Mouse (Mus musculus) liver, embryonic 16.5 days (tissue): Measurements from ENCODE around the gene Psmb1. TPM values are rescaled to one million over a fixed set of nuclear protein-coding genes. Genes with fewer than 3 reads are reported as not detected.
A peak's percentile ranks its signal among the peaks of the same experiment; 100 is the strongest.

Source experiments
- ATAC-seq: fragments of 200-750 bp; cut with Nextera tagmentation; 2 replicates; pipeline ENCODE4 v1.8.0; 2017; ENCODE audit warnings: low read depth, mild to moderate bottlenecking, moderate number of reproducible peaks, moderate library complexity
- H3K27ac ChIP-seq: fragments of 300-500 bp; sonication (generic); 2 replicates; pipeline ENCODE4 v1.5.1; 2014; ENCODE audit warnings: mild to moderate bottlenecking, low read length
- H3K27me3 ChIP-seq: fragments of 300-500 bp; sonication (generic); 2 replicates; pipeline ENCODE4 v1.6.1; 2014; ENCODE audit warnings: low read depth, low read length, mixed read lengths; ENCODE audit not compliant: control insufficient read depth, insufficient read depth
- H3K36me3 ChIP-seq: fragments of 300-500 bp; sonication (generic); 2 replicates; pipeline ENCODE4 v1.6.1; 2014; ENCODE audit warnings: mild to moderate bottlenecking; ENCODE audit not compliant: control insufficient read depth, insufficient read depth
- H3K4me1 ChIP-seq: fragments of 300-500 bp; sonication (generic); 2 replicates; pipeline ENCODE4 v1.6.1; 2014; ENCODE audit warnings: low read depth, low read length, mixed read lengths; ENCODE audit not compliant: control insufficient read depth
- H3K4me2 ChIP-seq: fragments of 300-500 bp; sonication (generic); 2 replicates; pipeline ENCODE4 v1.6.1; 2014; ENCODE audit warnings: low read depth, low read length, mixed read lengths
- H3K4me3 ChIP-seq: fragments of 300-500 bp; sonication (generic); 2 replicates; pipeline ENCODE4 v1.5.1; 2014; ENCODE audit warnings: low read depth, mild to moderate bottlenecking, low read length
- H3K9ac ChIP-seq: fragments of 300-500 bp; sonication (generic); 2 replicates; pipeline ENCODE4 v1.6.1; 2014; ENCODE audit warnings: low read depth, low read length
- H3K9me3 ChIP-seq: fragments of 300-500 bp; sonication (generic); replicated peaks from 2 replicates; pipeline ENCODE4 v1.6.1; 2016; ENCODE audit warnings: low read length; ENCODE audit not compliant: control insufficient read depth
- WGBS: fragments of 180-500 bp; shearing (Covaris S2); extraction: QIAGEN DNeasy Blood & Tissue Kit; methylation state at CpG from one replicate; pipeline ENCODE4 v1.1.7; 2014; ENCODE audit not compliant: insufficient replicate concordance; 5-methylcytosine and 5-hydroxymethylcytosine counted together
- polyA plus RNA-seq: library from polyadenylated mRNA; unstranded; fragments of >200 nt; fragmentation: Nextera tagmentation; extraction: Ambion mirVana; gene quantifications from 2 replicates; pipeline ENCODE4 v1.2.1, GENCODE M21; 2015

The Psmb1 gene
- polyA plus RNA-seq, 1 experiment from 2014 or later = 108 TPM

- 62% methylated on average over 5 of the region's 5 CpGs for WGBS
- H3K27me3 ChIP-seq = no peaks in the 10 kb centered on the region
- H3K4me2 ChIP-seq = no peak overlapping the region
- H3K4me1 ChIP-seq = no peaks in the 10 kb centered on the region; the same call in 1 of the 2 replicates
- no peaks in the 10 kb centered on the region for H3K36me3 ChIP-seq
- H3K9ac ChIP-seq = no peak overlapping the region
- ATAC-seq = no peak
- H3K4me3 ChIP-seq = no peak overlapping the region
- H3K9me3 ChIP-seq = no peaks in the 10 kb centered on the region
- H3K27ac ChIP-seq = no peak overlapping the region
Measured at GRCm38 (mm10) chr17:15447831-15448230, 51.7 kb downstream of the Psmb1 start.

GRCm38 (mm10) chr17:15445421-15445820 is 54.1 kb downstream of the Psmb1 start:
- 67% methylated on average over 3 of the region's 3 CpGs for WGBS
- Histone ChIP-seq H3K36me3 (no peaks in the 10 kb centered on the region), H3K9me3 (no peaks in the 10 kb centered on the region), H3K4me1 (peaks cover 5% of the 10 kb centered on the region; the same call in 1 of the 2 replicates), H3K4me2 (no peak overlapping the region), H3K27ac (no peak overlapping the region), H3K9ac (no peak overlapping the region), H3K4me3 (no peak overlapping the region), H3K27me3 (no peaks in the 10 kb centered on the region)
- no peak for ATAC-seq

- Histone ChIP-seq H3K4me2 (no peak overlapping the region), H3K27me3 (no peaks in the 10 kb centered on the region), H3K4me1 (peaks cover 9% of the 10 kb centered on the region; the same call in 1 of the 2 replicates), H3K9me3 (no peaks in the 10 kb centered on the region), H3K4me3 (no peak overlapping the region), H3K9ac (no peak overlapping the region), H3K36me3 (no peaks in the 10 kb centered on the region), H3K27ac (no peak overlapping the region)
- ATAC-seq = peak; percentile 55
- 28% methylated on average over 11 of the region's 11 CpGs for WGBS
Measured at GRCm38 (mm10) chr17:15440463-15441121, 59.0 kb downstream of the Psmb1 start.

GRCm38 (mm10) chr17:15440067-15440462 is 59.5 kb downstream of the Psmb1 start:
- no peak for ATAC-seq
- no peaks in the 10 kb centered on the region for H3K9me3 ChIP-seq
- H3K4me2 ChIP-seq = no peak overlapping the region
- no peaks in the 10 kb centered on the region for H3K36me3 ChIP-seq
- WGBS = 37% methylated on average over 8 of the region's 8 CpGs
- no peak overlapping the region for H3K9ac ChIP-seq
- peaks cover 9% of the 10 kb centered on the region; the same call in 1 of the 2 replicates for H3K4me1 ChIP-seq
- H3K27me3 ChIP-seq = no peaks in the 10 kb centered on the region
- H3K4me3 ChIP-seq = no peak overlapping the region
- no peak overlapping the region for H3K27ac ChIP-seq

GRCm38 (mm10) chr17:15434748-15435147 is 64.8 kb downstream of the Psmb1 start:
- 29% methylated on average over 3 of the region's 3 CpGs for WGBS
- Histone ChIP-seq H3K27me3 (no peaks in the 10 kb centered on the region), H3K4me3 (no peak overlapping the region), H3K36me3 (peaks cover 3% of the 10 kb centered on the region; the same call in 1 of the 2 replicates), H3K9me3 (no peaks in the 10 kb centered on the region), H3K27ac (peak overlapping the region; percentile 62), H3K4me1 (peaks cover 7% of the 10 kb centered on the region), H3K9ac (no peak overlapping the region), H3K4me2 (no peak overlapping the region)
- ATAC-seq = peak; percentile 70

- Histone ChIP-seq H3K4me2 (no peak overlapping the region), H3K36me3 (peaks cover 3% of the 10 kb centered on the region), H3K4me3 (no peak overlapping the region), H3K9me3 (no peaks in the 10 kb centered on the region), H3K9ac (no peak overlapping the region), H3K27ac (no peak overlapping the region), H3K27me3 (no peaks in the 10 kb centered on the region), H3K4me1 (peaks cover 7% of the 10 kb centered on the region)
- WGBS = 68% methylated on average over 3 of the region's 3 CpGs
- no peak for ATAC-seq
Measured at GRCm38 (mm10) chr17:15432036-15432435, 67.5 kb downstream of the Psmb1 start.

GRCm38 (mm10) chr17:15431551-15431950 is 68.0 kb downstream of the Psmb1 start:
- H3K36me3 ChIP-seq = peaks cover 3% of the 10 kb centered on the region
- H3K9ac ChIP-seq = no peak overlapping the region
- WGBS = 65% methylated on average over 4 of the region's 4 CpGs
- H3K27ac ChIP-seq = no peak overlapping the region
- H3K27me3 ChIP-seq = no peaks in the 10 kb centered on the region
- no peak overlapping the region for H3K4me3 ChIP-seq
- no peak overlapping the region for H3K4me2 ChIP-seq
- peaks cover 7% of the 10 kb centered on the region for H3K4me1 ChIP-seq
- no peak for ATAC-seq
- no peaks in the 10 kb centered on the region for H3K9me3 ChIP-seq

GRCm38 (mm10) chr17:15431021-15431514 is 68.5 kb downstream of the Psmb1 start:
- peaks cover 7% of the 10 kb centered on the region for H3K4me1 ChIP-seq
- H3K4me2 ChIP-seq = no peak overlapping the region
- no peaks in the 10 kb centered on the region for H3K9me3 ChIP-seq
- H3K27ac ChIP-seq = no peak overlapping the region; the same call in 1 of the 2 replicates
- H3K36me3 ChIP-seq = peaks cover 3% of the 10 kb centered on the region
- no peaks in the 10 kb centered on the region for H3K27me3 ChIP-seq
- no peak for ATAC-seq
- no peak overlapping the region for H3K4me3 ChIP-seq
- H3K9ac ChIP-seq = no peak overlapping the region
- 21% methylated on average over 5 of the region's 5 CpGs for WGBS

- Histone ChIP-seq H3K36me3 (peaks cover 6% of the 10 kb centered on the region), H3K27ac (no peak overlapping the region), H3K4me1 (peaks cover 7% of the 10 kb centered on the region), H3K4me3 (no peak overlapping the region), H3K27me3 (no peaks in the 10 kb centered on the region), H3K4me2 (no peak overlapping the region), H3K9me3 (no peaks in the 10 kb centered on the region), H3K9ac (no peak overlapping the region)
- whole genome bisulfite sequencing = 44% methylated on average over 1 of the region's 1 CpGs
- ATAC-seq = peak; percentile 86
Measured at GRCm38 (mm10) chr17:15429937-15430336, 69.6 kb downstream of the Psmb1 start.
